Comparison of ENCODE assay signal across 8 mouse cellular contexts in genomic region chr5:115470766-115471531, GRCm38 (mm10). TPM values are rescaled to one million over a fixed set of nuclear protein-coding genes. Genes with fewer than 3 reads are reported as not detected.
A peak's percentile ranks its signal among the peaks of the same experiment; 100 is the strongest.
DNase-seq lines count a peak whose midpoint lies in the region; ATAC-seq and TF ChIP-seq lines count a peak whose summit lies in the region.
"Had no signal": no experiment of that assay in that cellular context is flagged by ENCODE, and none has a peak within 500 bp of the region (broad histone marks: within the 10 kb centered on the region; RNA-seq: fewer than 3 reads in every experiment).

No protein-coding gene starts in this region.

- no peaks in the 10 kb centered on the region for H3K9me3 ChIP-seq in hindbrain, embryonic 10.5 days
- no peaks in the 10 kb centered on the region for H3K9me3 ChIP-seq in liver, embryonic 11.5 days (ENCODE audit: control insufficient read depth, low read length)
- H3K9me3 ChIP-seq: stomach, embryonic 15.5 days had no signal

- no peaks in the 10 kb centered on the region for H3K27me3 ChIP-seq in Patski
- H3K27me3 ChIP-seq in hindbrain, embryonic 10.5 days (ENCODE audit: insufficient read depth, poor library complexity, severe bottlenecking), result peaks cover 9% of the 10 kb centered on the region
- peaks cover 4% of the 10 kb centered on the region; the same call in 1 of the 2 replicates for H3K27me3 ChIP-seq in liver, embryonic 11.5 days (replicated peaks; ENCODE audit: control insufficient read depth, insufficient read depth, low read length)
- H3K27me3 ChIP-seq: stomach, embryonic 15.5 days had no signal

- no peak for ATAC-seq in Patski
- ATAC-seq in liver, embryonic 11.5 days (replicated peaks; ENCODE audit: low FRiP score), result no peak
- ATAC-seq in neutrophil, adult 5-6 weeks (ENCODE audit: extremely low read depth, insufficient number of reproducible peaks, low FRiP score, poor library complexity, severe bottlenecking), result peak; percentile 71

- H3K4me3 ChIP-seq in hindbrain, embryonic 10.5 days, result no peak overlapping the region
- no peak overlapping the region; the same call in 1 of the 2 replicates for H3K4me3 ChIP-seq in liver, embryonic 11.5 days (ENCODE audit: low read depth, low read length)
- H3K4me3 ChIP-seq: stomach, embryonic 15.5 days had no signal

- 38% methylated on average over 20 of the region's 20 CpGs for whole genome bisulfite sequencing in hindbrain, embryonic 10.5 days
- 38% methylated on average over 20 of the region's 20 CpGs for WGBS in liver, embryonic 11.5 days

- in situ Hi-C loops in Patski (cut with MboI; ENCODE audit: low pct_unique_long_range_greater_than_20kb), result no loop called here

- H3K36me3 ChIP-seq in hindbrain, embryonic 10.5 days, result no peaks in the 10 kb centered on the region
- H3K36me3 ChIP-seq in liver, embryonic 11.5 days (ENCODE audit: control insufficient read depth, insufficient read depth, low read length), result no peaks in the 10 kb centered on the region
- H3K36me3 ChIP-seq: stomach, embryonic 15.5 days had no signal

- POLR2A ChIA-PET in Patski (lab: Charles Lee), result no interaction called here

- peak overlapping the region; percentile 56 for H3K4me2 ChIP-seq in liver, embryonic 11.5 days
- H3K4me2 ChIP-seq: stomach, embryonic 15.5 days had no signal

- H3K27ac ChIP-seq in hindbrain, embryonic 10.5 days, result no peak overlapping the region
- H3K27ac ChIP-seq in liver, embryonic 11.5 days (ENCODE audit: low read depth, low read length), result no peak overlapping the region
- H3K27ac ChIP-seq: stomach, embryonic 15.5 days had no signal

- no peak overlapping the region; the same call in 1 of the 2 replicates for H3K9ac ChIP-seq in liver, embryonic 11.5 days (ENCODE audit: low read depth, low read length)
- H3K9ac ChIP-seq: stomach, embryonic 15.5 days had no signal

- TF ChIP-seq CTCF in Patski (IDR thresholded peaks at IDR 0.05), result peak; percentile 72

- peaks cover 16% of the 10 kb centered on the region for H3K4me1 ChIP-seq in hindbrain, embryonic 10.5 days (replicated peaks)
- H3K4me1 ChIP-seq in liver, embryonic 11.5 days (replicated peaks; ENCODE audit: control insufficient read depth, insufficient read depth, low read length), result peaks cover 14% of the 10 kb centered on the region
- H3K4me1 ChIP-seq: stomach, embryonic 15.5 days had no signal

- CTCF ChIA-PET in Patski (lab: Charles Lee), result interaction anchor here (0.9 to 1.7 kb wide), 7 partner anchors 13 to 111 kb away, joined by 3 to 7 read pairs (median 3); partner anchors contain the start of gene Sirt4

- peak; percentile 54 to 57 for DNase-seq in left cerebral cortex, adult 18-20 months (ENCODE audit: low spot score in 2 of 2)
- no peak for DNase-seq in left cerebral cortex, adult 11 months (ENCODE audit: low spot score)
- DNase-seq in Patski (ENCODE audit: low read depth, low spot score), result no peak
- peak; percentile 62 to 76 for DNase-seq in cerebellum, postnatal 25 days
- peak; percentile 65 for DNase-seq in hindbrain, embryonic 10.5 days (ENCODE audit: low spot score)
- no peak for DNase-seq in liver, embryonic 11.5 days (ENCODE audit: low spot score)

RNA-seq across cellular contexts. Expression of gene Pla2g1b, which starts 4.9 kb away (rescaled TPM):
- total RNA-seq in left cerebral cortex, adult 18-20 months (2021), result not detected
- not detected for polyA plus RNA-seq in Patski (2021)
- 0.51 TPM in 1 of 2 replicates, not detected in the other for polyA plus RNA-seq in hindbrain, embryonic 10.5 days (2016; fragmentation: Nextera tagmentation; extraction: Ambion mirVana)
- 0.89 and 1.2 TPM in 2 replicates for polyA plus RNA-seq in liver, embryonic 11.5 days (2014; fragmentation: Nextera tagmentation; extraction: Ambion mirVana)
- not detected in 2 replicates for total RNA-seq in neutrophil, adult 5-6 weeks (2017)

RNA-seq across cellular contexts. Expression of gene Sirt4, which starts 13.6 kb away (rescaled TPM):
- 10 to 100 TPM; 37.1 to 37.8 TPM for total RNA-seq in left cerebral cortex, adult 18-20 months (2021)
- polyA plus RNA-seq in Patski (2021), result 34.6 TPM
- 17.2 and 17.3 TPM in 2 replicates for polyA plus RNA-seq in hindbrain, embryonic 10.5 days (2016; fragmentation: Nextera tagmentation; extraction: Ambion mirVana)
- 14.8 and 15.2 TPM in 2 replicates for polyA plus RNA-seq in liver, embryonic 11.5 days (2014; fragmentation: Nextera tagmentation; extraction: Ambion mirVana)
- 6.1 and 11.3 TPM in 2 replicates for total RNA-seq in neutrophil, adult 5-6 weeks (2017)

RNA-seq across cellular contexts. Expression of gene Pxn, which starts 35.5 kb away (rescaled TPM):
- 10 to 100 TPM; 22.2 to 25.7 TPM for total RNA-seq in left cerebral cortex, adult 18-20 months (2021)
- 136 TPM for polyA plus RNA-seq in Patski (2021)
- polyA plus RNA-seq in hindbrain, embryonic 10.5 days (2016; fragmentation: Nextera tagmentation; extraction: Ambion mirVana), result 32.6 and 42.6 TPM in 2 replicates
- polyA plus RNA-seq in liver, embryonic 11.5 days (2014; fragmentation: Nextera tagmentation; extraction: Ambion mirVana), result 12.4 and 14.0 TPM in 2 replicates
- 242 and 288 TPM in 2 replicates for total RNA-seq in neutrophil, adult 5-6 weeks (2017)

RNA-seq across cellular contexts. Expression of gene Msi1, which starts 41.5 kb away (rescaled TPM):
- 10 to 100 TPM; 48.8 to 49.1 TPM for total RNA-seq in left cerebral cortex, adult 18-20 months (2021)
- polyA plus RNA-seq in Patski (2021), result 22.2 TPM
- polyA plus RNA-seq in hindbrain, embryonic 10.5 days (2016; fragmentation: Nextera tagmentation; extraction: Ambion mirVana), result 167 and 222 TPM in 2 replicates
- 7.5 and 9.7 TPM in 2 replicates for polyA plus RNA-seq in liver, embryonic 11.5 days (2014; fragmentation: Nextera tagmentation; extraction: Ambion mirVana)
- total RNA-seq in neutrophil, adult 5-6 weeks (2017), result not detected in 2 replicates

Comparison
In these comparisons a context has a peak if more than half of its experiments do, and no peak if none do; other contexts are left out.
1. DNase-seq: peak in left cerebral cortex, adult 18-20 months (2 of 2), cerebellum, postnatal 25 days (2 of 2) and hindbrain, embryonic 10.5 days (single experiment); none in left cerebral cortex, adult 11 months (single experiment), Patski (single experiment) and liver, embryonic 11.5 days (single experiment).